Mouse (Mus musculus) small intestine, adult 2 months (tissue): ENCODE measurements around the gene Gnas.

Source experiments
- CTCF ChIP-seq: fragments of 200-500 bp; IDR thresholded peaks from 2 replicates; pipeline ENCODE4 v1.5.1; 2012; ENCODE audit warnings: low read depth, mild to moderate bottlenecking, control low read depth, inconsistent platforms, low read length, moderate library complexity, mixed read lengths; ENCODE audit not compliant: insufficient replicate concordance, insufficient read length; ENCODE audit errors: extremely low read depth
- POLR2A ChIP-seq: fragments of 200-500 bp; IDR thresholded peaks from 2 replicates; pipeline ENCODE4 v1.6.1; 2012; ENCODE audit warnings: low read depth, mild to moderate bottlenecking, control low read depth, inconsistent platforms, low read length, moderate library complexity

- TF ChIP-seq CTCF: no peak
- no peak for TF ChIP-seq POLR2A
Measured at GRCm38 (mm10) chr2:174302526-174302925, 18.4 kb downstream of the Gnas start.
